Mouse (Mus musculus) megakaryocyte-erythroid progenitor cell, adult 5-6 weeks (primary cell): ENCODE data around the gene Glis1. TPM values are rescaled to one million over a fixed set of nuclear protein-coding genes. Genes with fewer than 3 reads are reported as not detected.

Experiments
- ATAC-seq: replicated peaks from 2 replicates; pipeline ENCODE4 v1.8.0; 2016; ENCODE audit warnings: mild to moderate bottlenecking, inconsistent platforms; ENCODE audit not compliant: severe bottlenecking, poor library complexity, low FRiP score, low TSS enrichment
- total RNA-seq, 2 experiments: library from RNA; stranded (forward) in 1 of 2; stranded (reverse) in 1 of 2; fragments of 200-1000, 215-1000 nt in 1 of 2; fragments of >200 nt in 1 of 2; fragmentation: Nextera tagmentation in 1 of 2; gene quantifications; 2 replicates each; pipeline ENCODE4 v1.2.3; 2014 to 2017

The Glis1 gene
- total RNA-seq, 2 experiments from 2014 or later = 1.4 TPM; not detected in 1

- ATAC-seq = no peak
Measured at GRCm38 (mm10) chr4:107495751-107496430, 61.5 kb downstream of the Glis1 start.

GRCm38 (mm10) chr4:107497430-107497935 lies 63.1 kb downstream of the Glis1 start:
- no peak for ATAC-seq

- no peak for ATAC-seq
Measured at GRCm38 (mm10) chr4:107502601-107503051, 68.2 kb downstream of the Glis1 start.

- ATAC-seq = no peak
Measured at GRCm38 (mm10) chr4:107514981-107515380, 80.6 kb downstream of the Glis1 start.

- ATAC-seq = no peak
Measured at GRCm38 (mm10) chr4:107515626-107516025, 81.2 kb downstream of the Glis1 start.

GRCm38 (mm10) chr4:107518766-107519165 lies 84.4 kb downstream of the Glis1 start:
- no peak for ATAC-seq

GRCm38 (mm10) chr4:107520071-107520470 lies 85.7 kb downstream of the Glis1 start:
- no peak for ATAC-seq

GRCm38 (mm10) chr4:107520816-107521215 lies 86.4 kb downstream of the Glis1 start:
- no peak for ATAC-seq

GRCm38 (mm10) chr4:107523607-107524151 lies 89.3 kb downstream of the Glis1 start:
- ATAC-seq = no peak

- no peak for ATAC-seq
Measured at GRCm38 (mm10) chr4:107535126-107535525, 100.7 kb downstream of the Glis1 start.

GRCm38 (mm10) chr4:107538116-107538515 lies 103.7 kb downstream of the Glis1 start:
- ATAC-seq = no peak

GRCm38 (mm10) chr4:107538561-107538960 lies 104.2 kb downstream of the Glis1 start:
- ATAC-seq = no peak

GRCm38 (mm10) chr4:107539021-107539420 lies 104.6 kb downstream of the Glis1 start:
- ATAC-seq = no peak

GRCm38 (mm10) chr4:107541821-107542220 lies 107.4 kb downstream of the Glis1 start:
- no peak for ATAC-seq

- no peak for ATAC-seq
Measured at GRCm38 (mm10) chr4:107544843-107545242, 110.5 kb downstream of the Glis1 start.

- ATAC-seq = no peak
Measured at GRCm38 (mm10) chr4:107545726-107546125, 111.3 kb downstream of the Glis1 start.

GRCm38 (mm10) chr4:107546525-107546924 lies 112.1 kb downstream of the Glis1 start:
- no peak for ATAC-seq

GRCm38 (mm10) chr4:107550096-107550495 lies 115.7 kb downstream of the Glis1 start:
- ATAC-seq = no peak

GRCm38 (mm10) chr4:107550546-107550945 lies 116.2 kb downstream of the Glis1 start:
- no peak for ATAC-seq

- ATAC-seq = no peak
Measured at GRCm38 (mm10) chr4:107552696-107553095, 118.3 kb downstream of the Glis1 start.

- ATAC-seq = no peak
Measured at GRCm38 (mm10) chr4:107553774-107554173, 119.4 kb downstream of the Glis1 start.
